Mouse (Mus musculus) embryonic facial prominence, embryonic 12.5 days (tissue): ENCODE results near the gene Tnfrsf13c. TPM values are rescaled to one million over a fixed set of nuclear protein-coding genes. Genes with fewer than 3 reads are reported as not detected.
A peak's percentile ranks its signal among the peaks of the same experiment; 100 is the strongest.

Experiments used
- ATAC-seq: fragments of 200-750 bp; cut with Nextera tagmentation; 2 replicates; pipeline ENCODE4 v1.8.0; 2017; ENCODE audit not compliant: insufficient number of reproducible peaks, insufficient read depth, low FRiP score, low TSS enrichment
- H3K27ac ChIP-seq: fragments of 300-500 bp; sonication (generic); 2 replicates; pipeline ENCODE4 v1.5.1; 2016; ENCODE audit warnings: mild to moderate bottlenecking
- H3K27me3 ChIP-seq: fragments of 300-500 bp; sonication (generic); 2 replicates; pipeline ENCODE4 v1.6.1; 2016; ENCODE audit warnings: mild to moderate bottlenecking, moderate library complexity
- H3K36me3 ChIP-seq: fragments of 300-500 bp; sonication (generic); 2 replicates; pipeline ENCODE4 v1.6.1; 2016; ENCODE audit warnings: mild to moderate bottlenecking
- H3K4me1 ChIP-seq: fragments of 300-500 bp; sonication (generic); 2 replicates; pipeline ENCODE4 v1.6.1; 2016
- H3K4me2 ChIP-seq: fragments of 300-500 bp; sonication (generic); replicated peaks from 2 replicates; pipeline ENCODE4 v1.6.1; 2016; ENCODE audit warnings: mild to moderate bottlenecking, moderate library complexity
- H3K4me3 ChIP-seq: fragments of 300-500 bp; sonication (generic); 2 replicates; pipeline ENCODE4 v1.5.1; 2016; ENCODE audit warnings: mild to moderate bottlenecking
- H3K9ac ChIP-seq: fragments of 300-500 bp; sonication (generic); 2 replicates; pipeline ENCODE4 v1.6.1; 2016; ENCODE audit warnings: mild to moderate bottlenecking, moderate library complexity
- H3K9me3 ChIP-seq: fragments of 300-500 bp; sonication (generic); 2 replicates; pipeline ENCODE4 v1.6.1; 2016; ENCODE audit warnings: mild to moderate bottlenecking, moderate library complexity
- WGBS: fragments of 180-500 bp; shearing (Covaris S2); methylation state at CpG from one replicate; pipeline ENCODE4 v1.1.7; 2016; 5-methylcytosine and 5-hydroxymethylcytosine counted together
- polyA plus RNA-seq: library from polyadenylated mRNA; unstranded; fragments of >200 nt; fragmentation: Nextera tagmentation; extraction: Ambion mirVana; gene quantifications from 2 replicates; pipeline ENCODE4 v1.2.1, GENCODE M21; 2016

Gene Tnfrsf13c
- polyA plus RNA-seq, 1 experiment from 2014 or later: 0.13 TPM

GRCm38 (mm10) chr15:82215332-82216046, 8.7 kb downstream of the Tnfrsf13c start:
- Histone ChIP-seq H3K4me2 (no peak overlapping the region), H3K27ac (no peak overlapping the region), H3K4me1 (peaks cover 31% of the 10 kb centered on the region), H3K27me3 (peaks cover 82% of the 10 kb centered on the region), H3K9ac (no peak overlapping the region), H3K36me3 (no peaks in the 10 kb centered on the region), H3K9me3 (no peaks in the 10 kb centered on the region), H3K4me3 (no peak overlapping the region)
- 35% methylated on average over 11 of the region's 11 CpGs for WGBS
- no peak for ATAC-seq

- no peaks in the 10 kb centered on the region for H3K9me3 ChIP-seq
- peak overlapping the region; percentile 85; the same call in 1 of the 2 replicates for H3K4me2 ChIP-seq
- ATAC-seq: no peak
- H3K27me3 ChIP-seq: peaks cover 95% of the 10 kb centered on the region
- no peak overlapping the region for H3K27ac ChIP-seq
- 7% methylated on average over 4 of the region's 4 CpGs for WGBS
- H3K4me3 ChIP-seq: peak overlapping the region; percentile 41
- H3K36me3 ChIP-seq: no peaks in the 10 kb centered on the region
- peaks cover 31% of the 10 kb centered on the region for H3K4me1 ChIP-seq
- no peak overlapping the region for H3K9ac ChIP-seq
Observed at GRCm38 (mm10) chr15:82213222-82213621, 10.9 kb downstream of the Tnfrsf13c start.

- H3K27me3 ChIP-seq: peaks cover 95% of the 10 kb centered on the region
- 0% methylated on average over 14 of the region's 34 CpGs for WGBS
- no peaks in the 10 kb centered on the region for H3K9me3 ChIP-seq
- no peak within 1 kb of the TSS for H3K27ac ChIP-seq
- peak within 1 kb of the TSS; percentile 48 for H3K9ac ChIP-seq
- peak within 1 kb of the TSS; percentile 41 for H3K4me3 ChIP-seq
- ATAC-seq: no peak
- H3K4me2 ChIP-seq: peak within 1 kb of the TSS; percentile 85
- H3K36me3 ChIP-seq: no peaks in the 10 kb centered on the region
- peaks cover 31% of the 10 kb centered on the region for H3K4me1 ChIP-seq
Observed at GRCm38 (mm10) chr15:82212752-82213063, 11.5 kb downstream of the Tnfrsf13c start, which contains the start of gene Shisa8. Gene Shisa8, minus strand, starts transcription at chr15:82212815.

- H3K4me3 ChIP-seq: peak overlapping the region; percentile 41
- H3K4me1 ChIP-seq: peaks cover 34% of the 10 kb centered on the region
- under 1% methylated on average over 101 of the region's 112 CpGs for WGBS
- no peaks in the 10 kb centered on the region for H3K36me3 ChIP-seq
- H3K9ac ChIP-seq: peak overlapping the region; percentile 48
- no peaks in the 10 kb centered on the region for H3K9me3 ChIP-seq
- peaks cover 98% of the 10 kb centered on the region for H3K27me3 ChIP-seq
- H3K4me2 ChIP-seq: peak overlapping the region; percentile 85
- peak; percentile 54 for ATAC-seq
- H3K27ac ChIP-seq: no peak overlapping the region
Observed at GRCm38 (mm10) chr15:82211911-82212751, 12.0 kb downstream of the Tnfrsf13c start.

GRCm38 (mm10) chr15:82211281-82211680, 12.9 kb downstream of the Tnfrsf13c start:
- Histone ChIP-seq H3K9me3 (no peaks in the 10 kb centered on the region), H3K9ac (no peak overlapping the region), H3K4me2 (peak overlapping the region; percentile 85; the same call in 1 of the 2 replicates), H3K36me3 (peaks cover 2% of the 10 kb centered on the region), H3K27ac (no peak overlapping the region), H3K4me1 (peaks cover 34% of the 10 kb centered on the region), H3K27me3 (peaks cover 98% of the 10 kb centered on the region), H3K4me3 (peak overlapping the region; percentile 41)
- under 1% methylated on average over 10 of the region's 11 CpGs for WGBS
- ATAC-seq: no peak

GRCm38 (mm10) chr15:82210801-82211200, 13.4 kb downstream of the Tnfrsf13c start:
- H3K9me3 ChIP-seq: no peaks in the 10 kb centered on the region
- H3K27ac ChIP-seq: no peak overlapping the region
- 25% methylated on average over 1 of the region's 1 CpGs for WGBS
- H3K36me3 ChIP-seq: peaks cover 6% of the 10 kb centered on the region
- peaks cover 33% of the 10 kb centered on the region for H3K4me1 ChIP-seq
- no peak overlapping the region for H3K4me2 ChIP-seq
- peaks cover 98% of the 10 kb centered on the region for H3K27me3 ChIP-seq
- H3K9ac ChIP-seq: no peak overlapping the region
- no peak overlapping the region for H3K4me3 ChIP-seq
- no peak for ATAC-seq

- no peaks in the 10 kb centered on the region for H3K9me3 ChIP-seq
- ATAC-seq: no peak
- no peak overlapping the region for H3K27ac ChIP-seq
- peaks cover 98% of the 10 kb centered on the region for H3K27me3 ChIP-seq
- peaks cover 20% of the 10 kb centered on the region for H3K36me3 ChIP-seq
- no peak overlapping the region for H3K4me2 ChIP-seq
- WGBS: 76% methylated on average over 13 of the region's 13 CpGs
- no peak overlapping the region for H3K4me3 ChIP-seq
- H3K4me1 ChIP-seq: peaks cover 31% of the 10 kb centered on the region
- H3K9ac ChIP-seq: no peak overlapping the region
Observed at GRCm38 (mm10) chr15:82209295-82210050, 14.7 kb downstream of the Tnfrsf13c start.

GRCm38 (mm10) chr15:82208307-82208706, 15.9 kb downstream of the Tnfrsf13c start:
- no peak for ATAC-seq
- Histone ChIP-seq H3K9ac (no peak overlapping the region), H3K27me3 (peaks cover 90% of the 10 kb centered on the region), H3K4me1 (peaks cover 31% of the 10 kb centered on the region), H3K4me2 (no peak overlapping the region), H3K27ac (no peak overlapping the region), H3K36me3 (peaks cover 31% of the 10 kb centered on the region), H3K9me3 (no peaks in the 10 kb centered on the region), H3K4me3 (no peak overlapping the region)
- 81% methylated on average over 8 of the region's 8 CpGs for WGBS

GRCm38 (mm10) chr15:82207504-82208219, 16.5 kb downstream of the Tnfrsf13c start:
- Histone ChIP-seq H3K36me3 (peaks cover 38% of the 10 kb centered on the region), H3K4me1 (peaks cover 31% of the 10 kb centered on the region), H3K9me3 (no peaks in the 10 kb centered on the region), H3K4me3 (no peak overlapping the region), H3K9ac (no peak overlapping the region), H3K27ac (no peak overlapping the region), H3K27me3 (peaks cover 83% of the 10 kb centered on the region), H3K4me2 (0 out of 2 replicates have a peak overlapping the region, but pooled peaks have one; percentile 2)
- no peak for ATAC-seq
- WGBS: 10% methylated on average over 30 of the region's 30 CpGs

GRCm38 (mm10) chr15:82207105-82207459, 17.1 kb downstream of the Tnfrsf13c start:
- H3K4me2 ChIP-seq: 0 out of 2 replicates have a peak overlapping the region, but pooled peaks have one; percentile 2
- peaks cover 77% of the 10 kb centered on the region for H3K27me3 ChIP-seq
- no peak overlapping the region for H3K27ac ChIP-seq
- no peak for ATAC-seq
- H3K4me3 ChIP-seq: no peak overlapping the region
- no peak overlapping the region; the same call in 1 of the 2 replicates for H3K9ac ChIP-seq
- peaks cover 26% of the 10 kb centered on the region for H3K4me1 ChIP-seq
- peaks cover 44% of the 10 kb centered on the region for H3K36me3 ChIP-seq
- WGBS: 9% methylated on average over 34 of the region's 34 CpGs
- no peaks in the 10 kb centered on the region for H3K9me3 ChIP-seq
